Mouse (Mus musculus) spleen, embryonic (tissue): ENCODE measurements around the gene Ddx41.

Source experiments
- CTCF ChIA-PET: fragments of 350-600 bp; sonication (Branson Sonifier 250); formaldehyde crosslinking; loops from one replicate; lab custom pipeline; 2022; lab: Charles Lee

Ddx41 gene

DNA sequence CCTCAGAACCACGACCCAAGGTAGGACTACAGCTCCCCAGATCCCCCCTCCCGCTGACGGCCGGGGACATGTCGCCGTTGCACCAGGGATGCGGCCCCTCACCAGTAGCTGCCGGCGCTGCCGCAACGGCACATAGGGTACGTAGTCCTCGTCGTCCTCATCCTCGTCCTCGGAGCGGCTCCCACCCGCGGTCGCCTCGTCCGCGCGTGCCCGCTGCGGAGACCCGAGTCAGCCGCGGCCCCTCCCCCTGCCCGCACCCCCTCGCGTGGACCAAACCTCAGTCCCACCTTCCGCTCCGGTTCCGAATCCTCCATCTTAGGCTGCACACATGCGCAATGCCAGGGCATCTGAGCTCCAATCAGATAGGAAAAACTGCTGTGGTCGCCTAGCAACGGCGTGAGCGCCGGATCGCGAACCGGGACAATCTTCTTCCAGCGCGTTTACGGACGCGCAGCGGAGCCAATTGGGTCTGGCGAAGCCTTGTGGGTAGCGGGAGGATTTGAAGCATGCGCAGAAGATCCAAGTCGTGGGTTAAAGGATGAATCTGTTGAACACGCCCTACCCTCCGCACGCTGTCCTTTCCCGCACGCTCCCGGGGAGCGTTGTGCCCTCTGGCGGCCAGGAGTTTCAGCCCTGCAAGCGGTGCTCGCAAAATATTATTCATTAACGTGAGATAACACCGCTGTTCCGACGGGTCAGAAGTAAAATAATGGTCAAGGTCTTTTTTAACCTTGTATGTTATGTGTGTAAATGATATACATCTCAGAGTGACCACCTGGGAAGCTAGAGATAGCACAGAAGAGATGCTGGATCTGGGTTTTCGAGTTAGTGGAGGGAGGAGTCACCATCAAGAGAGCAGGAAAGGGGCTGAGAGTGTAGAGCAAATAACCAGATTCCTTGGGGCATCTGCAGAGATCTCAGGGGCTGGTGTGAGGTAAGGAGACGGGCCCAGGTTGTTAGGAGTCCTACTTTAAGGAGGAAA, at the start of gene Ddx41:
Ddx41 (minus strand) TSS at position 465 of the 982 bp plus-strand sequence.
- CTCF ChIA-PET = no interaction called here

DNA sequence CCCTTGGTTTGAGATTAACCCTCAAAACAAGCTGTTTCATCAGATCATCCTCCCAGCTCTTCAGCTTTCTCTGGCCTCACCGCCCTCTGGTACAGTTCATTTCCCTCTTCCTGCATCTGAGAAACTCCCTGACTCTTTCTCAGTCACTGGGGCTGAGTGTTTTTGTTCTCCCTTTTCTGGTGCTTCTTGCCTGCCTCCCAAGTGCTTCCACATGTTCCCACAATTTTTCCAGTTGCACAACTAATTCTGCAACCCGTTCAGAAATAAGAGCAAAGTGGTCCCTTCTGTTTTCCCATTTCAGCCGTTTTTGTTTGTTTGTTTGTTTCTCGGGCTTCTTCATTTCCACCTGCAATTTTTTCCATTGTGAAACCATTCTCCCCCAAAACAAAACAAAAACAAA, 41.6 kb upstream of the Ddx41 start:
- CTCF ChIA-PET = no interaction called here

DNA sequence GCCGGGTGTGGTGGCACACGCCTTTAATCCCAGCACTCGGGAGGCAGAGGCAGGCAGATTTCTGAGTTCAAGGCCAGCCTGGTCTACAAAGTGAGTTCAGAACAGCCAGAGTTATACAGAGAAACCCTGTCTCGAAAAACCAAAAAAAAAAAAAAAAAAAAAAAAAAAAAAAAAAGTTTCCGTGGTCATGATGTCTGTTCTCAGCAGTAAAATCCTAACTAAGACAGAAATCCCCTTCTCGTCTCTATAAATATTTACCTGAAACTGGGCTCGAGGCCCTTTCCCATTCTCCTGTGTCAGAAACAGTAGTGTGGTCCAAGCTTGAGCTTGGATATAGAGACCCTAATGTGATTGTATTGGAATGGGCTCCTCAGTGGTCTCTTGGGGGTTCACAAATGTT, 40.4 kb upstream of the Ddx41 start:
- CTCF ChIA-PET = interaction anchor here (0.6 kb wide), 1 partner anchor 64 kb away, joined by 3 read pairs; no protein-coding TSS in a partner anchor

- CTCF ChIA-PET = no interaction called here
Measured at GRCm38 (mm10) chr13:55575932-55576331, 39.5 kb upstream of the Ddx41 start.

- CTCF ChIA-PET = no interaction called here
Measured at GRCm38 (mm10) chr13:55574321-55574720, 37.9 kb upstream of the Ddx41 start.

DNA sequence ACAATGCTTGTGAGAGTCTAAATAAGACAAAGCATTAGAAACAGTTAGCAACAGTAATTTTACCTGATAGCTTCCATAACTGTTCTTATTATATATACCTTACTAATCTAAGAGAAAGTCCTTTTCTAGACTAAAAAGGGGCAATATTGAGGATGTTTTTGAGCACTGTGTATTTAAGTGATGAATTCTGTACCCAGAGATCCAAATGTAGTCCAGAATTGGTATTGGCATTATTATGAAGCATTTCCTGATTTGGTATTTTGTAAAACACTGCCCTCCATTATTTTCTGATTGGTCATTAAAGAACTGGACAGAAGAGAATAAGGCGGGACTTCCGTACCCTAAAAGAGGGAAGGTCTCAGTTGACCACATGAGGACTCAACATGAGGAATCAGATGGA, 37.0 kb upstream of the Ddx41 start, which contains the start of gene Tmed9:
Tmed9 (plus strand) TSS at position 301 of the 400 bp plus-strand sequence.
- CTCF ChIA-PET = interaction anchor here (0.7 kb wide), 1 partner anchor 588 kb away, joined by 4 read pairs; no protein-coding TSS in a partner anchor

GRCm38 (mm10) chr13:55571977-55572376, 35.5 kb upstream of the Ddx41 start:
- CTCF ChIA-PET = no interaction called here

DNA sequence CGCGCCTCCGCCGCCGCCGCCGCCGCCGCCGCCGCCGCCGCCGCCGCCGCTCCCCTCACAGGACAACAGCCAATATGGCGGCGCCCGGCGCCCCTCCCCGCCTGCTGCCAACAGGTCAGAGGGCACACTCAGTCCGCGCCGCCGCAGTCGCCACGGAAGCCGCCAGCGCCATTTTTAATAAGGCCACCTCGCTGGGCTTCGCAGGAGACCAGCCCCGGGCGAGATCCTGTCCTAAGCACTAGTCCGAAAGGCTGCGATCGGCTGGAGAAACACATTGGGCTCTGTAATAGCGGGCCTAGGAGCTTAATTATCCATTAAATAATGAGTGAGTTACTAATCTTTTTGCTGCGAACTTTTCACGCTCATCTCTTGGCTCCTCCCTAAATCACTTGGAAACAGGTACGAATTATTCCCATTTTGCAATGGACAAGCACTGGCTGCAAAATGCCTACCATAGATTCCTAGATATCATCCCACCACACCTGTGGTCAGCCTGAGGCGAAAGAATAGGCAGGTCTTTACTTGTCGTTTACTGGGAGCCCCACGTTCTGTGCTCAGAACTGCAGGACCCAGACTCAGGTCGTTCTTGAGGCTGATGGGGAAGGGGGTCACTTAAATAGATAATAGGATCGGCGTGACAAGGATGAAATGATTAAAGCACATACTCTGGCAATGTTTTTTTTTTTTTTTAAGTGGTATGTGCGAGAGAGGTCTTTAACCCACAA, 34.7 kb upstream of the Ddx41 start, which contains the start of gene Fam193b:
Fam193b (minus strand) TSS at position 94 of the 725 bp plus-strand sequence.
- CTCF ChIA-PET = no interaction called here

GRCm38 (mm10) chr13:55570286-55570973, 34.0 kb upstream of the Ddx41 start:
- CTCF ChIA-PET = no interaction called here

DNA sequence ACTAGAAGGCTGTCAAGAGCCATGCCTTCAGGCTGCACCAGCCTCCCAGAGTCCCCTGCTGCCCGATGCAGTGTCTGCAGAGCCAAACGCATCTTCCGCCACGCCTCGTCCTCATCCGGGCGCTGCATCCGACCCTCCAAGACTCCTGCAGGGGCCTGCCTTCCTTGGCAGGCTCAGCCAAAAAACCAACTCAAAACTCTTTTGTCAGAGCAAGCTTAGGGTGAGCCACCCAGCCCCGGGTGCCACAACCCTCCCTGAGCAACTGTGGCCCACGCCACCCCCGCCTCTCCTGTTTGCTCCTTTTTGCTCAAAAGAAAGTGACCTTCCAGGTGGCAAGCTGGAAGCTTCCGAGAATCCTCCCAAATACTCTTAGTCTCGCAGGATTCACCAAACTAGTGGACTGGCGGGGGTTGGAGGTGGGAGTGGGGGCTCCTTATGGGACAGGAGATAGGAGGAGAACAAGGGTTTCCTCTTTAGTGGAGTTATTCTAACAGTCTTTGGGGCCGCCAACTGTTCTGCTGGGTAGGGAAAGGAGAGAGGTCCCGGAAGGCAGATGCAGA, 33.3 kb upstream of the Ddx41 start:
- CTCF ChIA-PET = no interaction called here

- CTCF ChIA-PET = interaction anchor here (0.6 kb wide), 1 partner anchor 17 kb away, joined by 3 read pairs; no protein-coding TSS in a partner anchor
Measured at GRCm38 (mm10) chr13:55568524-55568923, 32.1 kb upstream of the Ddx41 start.

DNA sequence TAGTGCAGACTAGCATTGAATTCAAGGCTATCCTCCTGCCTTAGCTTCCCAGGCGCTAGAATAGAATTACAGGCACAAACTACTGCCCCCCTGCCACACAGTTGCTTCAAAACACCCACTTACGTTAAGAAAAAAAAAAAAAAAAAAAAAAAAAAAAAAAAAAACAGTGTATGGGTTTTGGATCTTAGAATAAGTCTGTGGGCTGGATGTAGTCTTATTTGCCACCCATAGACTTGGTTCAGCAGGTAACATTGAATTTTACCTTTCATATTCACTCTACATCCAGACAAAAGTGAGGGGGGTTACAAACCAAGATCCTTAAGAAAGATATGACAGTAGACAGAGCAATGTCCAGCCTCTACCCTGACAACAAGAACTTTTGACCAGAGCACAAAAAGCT, 31.5 kb upstream of the Ddx41 start:
- CTCF ChIA-PET = interaction anchor here (0.6 kb wide), 1 partner anchor 17 kb away, joined by 3 read pairs; no protein-coding TSS in a partner anchor

DNA sequence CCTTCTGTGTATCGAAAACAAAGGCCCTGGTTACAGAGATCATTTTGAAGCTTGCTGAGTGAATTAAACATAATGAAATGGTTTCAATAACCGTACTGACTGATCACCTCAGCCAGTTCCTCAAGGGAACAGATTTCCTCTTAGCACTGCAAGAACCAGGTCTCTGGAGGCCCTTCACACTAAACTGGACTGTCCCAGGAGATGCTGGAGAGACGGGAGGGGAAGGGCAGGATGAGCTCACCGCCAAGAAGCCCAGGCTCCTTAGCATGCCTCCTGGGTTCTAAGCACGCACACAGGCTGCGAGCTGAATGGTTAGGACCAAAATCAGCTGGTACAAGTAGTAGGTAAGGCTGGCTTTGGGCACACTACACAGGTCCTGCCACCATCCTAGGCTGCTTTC, 30.5 kb upstream of the Ddx41 start:
- CTCF ChIA-PET = no interaction called here

- CTCF ChIA-PET = no interaction called here
Measured at GRCm38 (mm10) chr13:55563266-55563879, 26.9 kb upstream of the Ddx41 start.

GRCm38 (mm10) chr13:55557499-55557898, 21.0 kb upstream of the Ddx41 start:
- CTCF ChIA-PET = no interaction called here

DNA sequence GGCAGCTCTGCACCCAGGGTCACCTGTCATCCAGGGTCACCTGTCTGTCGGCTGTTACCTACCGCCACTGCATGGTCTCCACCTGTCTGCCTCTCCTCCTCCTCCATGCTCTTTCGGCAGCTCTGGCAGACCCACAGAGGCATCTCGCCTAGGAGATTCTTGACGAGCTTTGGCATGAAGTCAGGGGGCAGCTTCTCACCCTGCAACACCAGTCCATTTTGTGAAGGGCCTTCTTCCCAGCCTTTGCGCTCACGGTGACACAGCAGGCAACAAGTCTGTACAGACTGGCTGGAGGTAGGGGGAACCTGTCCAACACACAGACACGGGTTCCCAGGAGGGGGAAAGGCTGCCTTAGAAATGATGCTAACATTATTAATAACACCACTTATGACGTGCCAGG, 19.5 kb upstream of the Ddx41 start:
- CTCF ChIA-PET = no interaction called here

GRCm38 (mm10) chr13:55549061-55549460, 12.6 kb upstream of the Ddx41 start:
- CTCF ChIA-PET = no interaction called here

- CTCF ChIA-PET = no interaction called here
Measured at GRCm38 (mm10) chr13:55548426-55548825, 12.0 kb upstream of the Ddx41 start.

DNA sequence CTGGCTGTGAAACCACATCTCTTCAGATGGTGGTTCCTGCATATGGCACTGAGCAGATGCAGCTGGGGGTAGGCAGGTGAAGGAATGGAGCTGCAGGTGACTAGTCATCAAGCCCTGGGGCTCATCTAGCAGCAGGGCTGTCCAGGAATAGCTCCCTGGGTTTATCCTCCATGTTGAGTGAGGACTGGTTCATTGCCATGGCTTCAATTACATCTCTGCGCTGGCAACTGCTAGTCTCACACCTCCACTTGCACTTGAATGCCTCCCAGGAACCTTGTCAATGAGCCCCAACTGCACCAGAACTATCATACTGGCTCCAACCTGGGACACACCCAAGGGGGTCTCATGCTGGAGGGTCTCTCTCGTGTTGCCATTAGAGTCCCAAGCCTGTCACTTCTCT, 11.5 kb upstream of the Ddx41 start:
- CTCF ChIA-PET = no interaction called here

GRCm38 (mm10) chr13:55544792-55545191, 8.3 kb upstream of the Ddx41 start:
- CTCF ChIA-PET = no interaction called here

GRCm38 (mm10) chr13:55543447-55543846, 7.0 kb upstream of the Ddx41 start:
- CTCF ChIA-PET = no interaction called here
